Mouse (Mus musculus) forebrain, embryonic 13.5 days (tissue): Measurements from ENCODE around the gene Cabcoco1. TPM values are rescaled to one million over a fixed set of nuclear protein-coding genes. Genes with fewer than 3 reads are reported as not detected.

ENCODE experiments used
- ATAC-seq: fragments of 200-750 bp; cut with Nextera tagmentation; 2 replicates; pipeline ENCODE4 v1.8.0; 2017
- H3K27ac ChIP-seq: fragments of 300-500 bp; sonication (generic); 2 replicates; pipeline ENCODE4 v1.5.1; 2015; ENCODE audit warnings: inconsistent platforms, mild to moderate bottlenecking, moderate library complexity
- H3K27me3 ChIP-seq: fragments of 300-500 bp; sonication (generic); 2 replicates; pipeline ENCODE4 v1.6.1; 2015; ENCODE audit warnings: mild to moderate bottlenecking, inconsistent platforms
- H3K36me3 ChIP-seq: fragments of 300-500 bp; sonication (generic); 2 replicates; pipeline ENCODE4 v1.6.1; 2015; ENCODE audit warnings: mild to moderate bottlenecking, inconsistent platforms; ENCODE audit not compliant: poor library complexity, severe bottlenecking
- H3K4me1 ChIP-seq: fragments of 300-500 bp; sonication (generic); 2 replicates; pipeline ENCODE4 v1.6.1; 2015; ENCODE audit warnings: inconsistent platforms
- H3K4me2 ChIP-seq: fragments of 300-500 bp; sonication (generic); 2 replicates; pipeline ENCODE4 v1.6.1; 2015; ENCODE audit warnings: inconsistent platforms, mild to moderate bottlenecking, moderate library complexity
- H3K4me3 ChIP-seq: fragments of 300-500 bp; sonication (generic); 2 replicates; pipeline ENCODE4 v1.5.1; 2015; ENCODE audit warnings: mild to moderate bottlenecking, inconsistent platforms
- H3K9ac ChIP-seq: fragments of 300-500 bp; sonication (generic); 2 replicates; pipeline ENCODE4 v1.6.1; 2015; ENCODE audit warnings: mild to moderate bottlenecking, inconsistent platforms
- H3K9me3 ChIP-seq: fragments of 300-500 bp; sonication (generic); replicated peaks from 2 replicates; pipeline ENCODE4 v1.6.1; 2016; ENCODE audit warnings: inconsistent platforms
- WGBS: fragments of 180-500 bp; shearing (Covaris S2); methylation state at CpG from one replicate; pipeline ENCODE4 v1.1.7; 2015; 5-methylcytosine and 5-hydroxymethylcytosine counted together
- polyA plus RNA-seq: library from polyadenylated mRNA; unstranded; fragments of >200 nt; fragmentation: Nextera tagmentation; extraction: Ambion mirVana; gene quantifications from 2 replicates; pipeline ENCODE4 v1.2.1, GENCODE M21; 2015

Cabcoco1 gene
- 0.44 and 1.2 TPM in 2 replicates for polyA plus RNA-seq

DNA sequence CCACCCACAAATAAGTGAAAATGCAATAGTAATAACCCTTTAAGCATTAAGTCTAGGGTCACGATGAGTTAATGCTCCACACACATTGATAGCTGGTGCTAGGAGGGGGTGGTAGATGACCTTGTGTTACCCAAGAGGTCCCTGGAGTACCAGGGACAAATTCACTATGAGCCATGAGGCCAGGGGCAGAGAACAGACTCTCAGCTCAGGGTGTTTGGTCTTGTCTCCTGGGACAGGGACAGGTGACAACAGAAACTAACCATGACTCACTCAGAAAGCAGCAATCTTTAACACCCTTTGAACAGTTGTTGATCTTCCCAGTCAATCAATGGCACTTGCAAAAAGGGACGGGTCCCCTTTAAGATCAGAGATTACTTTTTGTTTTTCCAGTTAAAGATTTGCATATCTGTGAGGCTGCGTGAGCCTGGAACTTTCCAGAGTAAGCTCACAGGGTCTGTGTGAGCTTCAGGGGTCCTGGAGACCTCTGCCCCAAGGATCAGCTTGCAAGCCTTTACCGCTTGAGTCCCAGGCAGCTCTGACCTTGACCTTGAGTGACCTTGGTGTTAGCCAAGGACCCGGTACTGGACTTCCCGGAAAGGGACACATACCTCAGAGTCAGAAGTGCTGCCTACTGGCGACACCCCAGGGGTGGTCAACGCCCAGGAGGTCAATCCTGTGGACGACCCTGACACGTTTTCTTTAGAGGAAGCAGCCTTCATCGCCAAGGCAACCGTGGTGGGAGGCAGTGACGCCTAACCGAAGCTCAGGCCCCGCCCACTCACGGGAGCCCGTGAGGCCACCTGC lies at the start of gene Cabcoco1:
Gene Cabcoco1, minus strand, starts transcription at position 758 of the 804 bp plus-strand sequence.
- Histone ChIP-seq H3K36me3 (no peaks in the 10 kb centered on the region), H3K9me3 (no peaks in the 10 kb centered on the region), H3K4me3 (peak within 1 kb of the TSS; percentile 23; the same call in 1 of the 2 replicates), H3K27me3 (no peaks in the 10 kb centered on the region), H3K4me2 (peak within 1 kb of the TSS; percentile 53), H3K4me1 (peaks cover 19% of the 10 kb centered on the region), H3K9ac (no peak within 1 kb of the TSS), H3K27ac (no peak within 1 kb of the TSS)
- 14% methylated on average over 17 of the region's 17 CpGs for WGBS
- peak; percentile 44; the same call in 1 of the 2 replicates for ATAC-seq

DNA sequence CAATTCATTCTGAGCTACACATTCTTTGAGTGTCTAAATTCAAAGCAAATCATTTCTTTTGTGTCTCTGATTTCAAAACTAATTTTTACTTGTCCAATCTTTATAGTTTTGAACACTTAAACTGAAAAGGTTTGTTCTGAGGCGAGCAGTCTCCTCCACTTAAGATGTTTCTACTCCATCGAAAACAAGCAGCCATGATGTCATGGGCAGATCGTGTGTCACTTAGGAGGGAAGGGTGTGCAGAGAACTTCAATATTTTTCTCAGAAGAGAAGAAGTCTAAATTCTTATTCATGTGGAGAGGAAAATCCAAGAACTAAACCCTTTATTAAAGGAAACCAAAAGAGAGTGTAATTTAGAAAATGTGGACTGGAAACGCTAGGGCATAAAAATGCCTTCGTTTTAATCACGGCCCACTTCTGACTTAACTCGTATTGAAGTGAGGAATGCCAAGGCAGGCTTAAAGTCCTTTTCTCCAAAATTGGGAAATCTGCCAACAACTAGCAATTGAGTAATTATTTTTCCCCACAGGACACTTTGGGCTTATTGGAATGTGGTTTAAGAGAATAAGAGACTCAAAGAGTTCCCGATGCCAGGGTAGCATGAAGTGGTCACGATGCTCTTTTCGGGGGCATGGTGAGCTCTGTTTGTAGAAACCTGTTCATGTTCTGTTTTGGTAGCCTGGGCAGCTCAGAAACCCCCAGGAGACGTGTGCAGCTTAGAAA lies 48.0 kb upstream of the Cabcoco1 start:
- no peaks in the 10 kb centered on the region for H3K36me3 ChIP-seq
- 0 out of 2 replicates have a peak, but pooled peaks cover 5% of the 10 kb centered on the region for H3K4me1 ChIP-seq
- no peaks in the 10 kb centered on the region for H3K27me3 ChIP-seq
- no peak overlapping the region for H3K4me3 ChIP-seq
- H3K27ac ChIP-seq, result no peak overlapping the region
- H3K9me3 ChIP-seq, result no peaks in the 10 kb centered on the region
- 38% methylated on average over 11 of the region's 11 CpGs for WGBS
- H3K4me2 ChIP-seq, result no peak overlapping the region
- no peak overlapping the region for H3K9ac ChIP-seq
- ATAC-seq, result peak; percentile 65; the same call in 1 of the 2 replicates

DNA sequence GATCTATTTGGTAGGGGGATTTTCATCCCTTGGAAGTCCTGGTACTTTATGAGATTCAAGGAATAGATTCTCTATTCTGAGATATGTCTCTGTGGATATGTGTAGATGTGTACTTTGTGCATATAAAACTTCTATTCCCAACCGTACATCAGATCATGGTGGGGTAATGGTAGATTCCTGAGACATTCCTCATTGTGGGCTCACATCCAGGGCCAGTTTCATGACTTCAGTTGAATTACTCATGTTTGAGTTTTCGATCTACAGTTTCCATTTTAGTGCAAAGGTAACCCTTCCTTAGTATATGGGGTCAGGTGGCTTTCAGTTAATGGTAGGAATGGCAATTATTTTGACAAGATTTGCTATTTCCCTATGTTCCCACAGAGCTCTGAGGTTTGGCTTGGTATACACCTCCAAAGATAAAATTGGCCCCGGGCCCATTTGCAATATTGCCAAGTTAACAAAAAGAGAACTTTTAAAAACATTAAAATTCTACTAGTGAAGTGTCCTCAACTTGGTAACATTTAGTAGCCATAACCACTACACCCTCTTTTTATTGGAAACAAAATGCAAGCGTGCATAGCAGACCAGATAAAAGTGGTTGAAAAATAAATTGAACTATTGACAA lies 45.8 kb upstream of the Cabcoco1 start:
- H3K4me2 ChIP-seq, result no peak overlapping the region
- no peaks in the 10 kb centered on the region for H3K27me3 ChIP-seq
- no peaks in the 10 kb centered on the region for H3K9me3 ChIP-seq
- H3K4me3 ChIP-seq, result no peak overlapping the region
- ATAC-seq, result no peak
- 94% methylated on average over 4 of the region's 4 CpGs for WGBS
- H3K4me1 ChIP-seq, result 0 out of 2 replicates have a peak, but pooled peaks cover 5% of the 10 kb centered on the region
- no peaks in the 10 kb centered on the region for H3K36me3 ChIP-seq
- no peak overlapping the region for H3K27ac ChIP-seq
- no peak overlapping the region for H3K9ac ChIP-seq

DNA sequence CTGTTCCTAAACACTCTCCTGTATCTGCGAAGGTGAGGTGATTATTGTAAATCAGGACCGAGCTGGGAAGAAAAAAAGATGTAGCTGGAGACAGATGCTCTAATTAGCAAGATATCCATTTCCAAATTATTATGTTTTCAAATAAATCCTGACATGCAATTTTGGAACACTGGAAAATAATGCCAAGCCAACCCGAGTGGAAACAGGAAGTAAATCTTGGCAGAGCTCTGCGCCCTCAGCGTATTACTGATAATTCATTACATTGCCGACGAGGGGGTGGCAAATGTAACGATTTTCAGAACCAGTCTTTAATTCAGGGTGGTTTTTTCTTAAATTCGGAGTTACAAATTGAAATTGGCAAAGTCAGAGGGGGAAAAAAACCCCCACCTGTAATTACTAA lies 35.6 kb upstream of the Cabcoco1 start:
- ATAC-seq, result no peak
- Histone ChIP-seq H3K9ac (no peak overlapping the region), H3K27me3 (no peaks in the 10 kb centered on the region), H3K27ac (no peak overlapping the region), H3K9me3 (no peaks in the 10 kb centered on the region), H3K4me3 (no peak overlapping the region), H3K36me3 (no peaks in the 10 kb centered on the region), H3K4me2 (no peak overlapping the region), H3K4me1 (no peaks in the 10 kb centered on the region)
- WGBS, result 88% methylated on average over 9 of the region's 9 CpGs

DNA sequence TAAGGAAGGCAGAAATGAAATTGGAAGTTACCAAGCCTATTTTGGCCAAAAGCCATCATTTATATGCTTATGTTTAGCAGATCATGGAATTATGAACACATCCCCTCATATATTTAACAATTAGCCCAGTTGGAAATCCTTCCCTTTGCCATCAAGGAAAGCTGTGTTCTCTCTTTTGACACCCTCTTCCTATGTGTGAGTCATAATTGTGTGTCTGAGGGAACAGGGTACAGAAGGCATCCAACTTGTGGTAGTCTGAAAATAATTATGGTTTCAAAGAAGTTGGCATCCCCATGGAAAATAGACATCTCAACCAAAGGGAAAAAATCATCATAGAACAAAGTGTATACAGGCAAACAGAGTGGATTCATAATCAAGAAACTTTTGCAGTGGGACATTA lies 26.5 kb upstream of the Cabcoco1 start:
- H3K27ac ChIP-seq, result no peak overlapping the region
- H3K36me3 ChIP-seq, result no peaks in the 10 kb centered on the region
- H3K4me3 ChIP-seq, result no peak overlapping the region
- no peak for ATAC-seq
- H3K4me1 ChIP-seq, result no peaks in the 10 kb centered on the region
- no peaks in the 10 kb centered on the region for H3K27me3 ChIP-seq
- no peak overlapping the region for H3K9ac ChIP-seq
- no peak overlapping the region for H3K4me2 ChIP-seq
- H3K9me3 ChIP-seq, result no peaks in the 10 kb centered on the region

DNA sequence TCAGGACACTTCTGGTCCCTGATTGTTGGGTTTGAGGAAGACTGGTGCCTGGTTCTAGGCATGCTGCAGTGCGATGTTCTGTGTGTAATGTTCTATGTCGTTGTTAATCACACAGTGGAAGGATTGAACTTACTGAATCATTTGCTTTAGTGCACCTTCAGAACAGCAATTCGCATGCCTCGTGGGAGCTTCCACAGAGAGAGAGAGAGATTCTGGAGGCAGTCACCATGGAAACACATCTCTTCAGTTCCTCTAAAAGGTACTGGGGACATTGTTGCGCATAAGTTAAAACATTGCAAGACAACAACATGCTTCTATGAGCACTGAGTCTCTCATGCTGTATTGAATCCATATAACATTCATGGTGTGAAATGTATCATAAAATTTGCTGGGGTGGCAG lies 20.6 kb upstream of the Cabcoco1 start:
- H3K27me3 ChIP-seq, result no peaks in the 10 kb centered on the region
- H3K9me3 ChIP-seq, result no peaks in the 10 kb centered on the region
- no peak overlapping the region for H3K27ac ChIP-seq
- 75% methylated on average over 5 of the region's 5 CpGs for WGBS
- H3K4me1 ChIP-seq, result peaks cover 14% of the 10 kb centered on the region; the same call in 1 of the 2 replicates
- H3K36me3 ChIP-seq, result no peaks in the 10 kb centered on the region
- H3K4me3 ChIP-seq, result no peak overlapping the region
- H3K4me2 ChIP-seq, result no peak overlapping the region
- no peak for ATAC-seq
- no peak overlapping the region for H3K9ac ChIP-seq

DNA sequence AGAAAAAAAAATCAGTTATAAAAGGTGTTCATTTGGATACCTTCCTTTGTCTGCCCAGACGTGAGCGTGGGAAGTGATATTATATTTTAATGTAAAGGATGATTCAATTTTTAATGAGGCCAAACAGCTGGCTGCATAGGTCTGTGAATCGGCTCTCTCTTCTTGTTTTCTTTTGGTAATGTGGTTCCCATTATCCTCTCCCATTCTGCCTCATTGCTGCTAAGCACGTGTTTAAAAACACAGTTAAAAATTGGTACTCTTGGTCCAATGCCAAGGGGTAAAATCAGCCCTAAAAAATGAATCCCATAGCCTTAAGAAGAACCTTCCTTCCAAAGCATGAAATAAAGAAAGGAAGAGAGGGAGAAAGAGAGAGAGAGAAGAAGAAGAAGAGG lies 17.1 kb upstream of the Cabcoco1 start:
- Histone ChIP-seq H3K27ac (no peak overlapping the region), H3K4me3 (no peak overlapping the region), H3K27me3 (no peaks in the 10 kb centered on the region), H3K36me3 (no peaks in the 10 kb centered on the region), H3K9ac (no peak overlapping the region), H3K4me1 (peaks cover 14% of the 10 kb centered on the region; the same call in 1 of the 2 replicates), H3K4me2 (no peak overlapping the region), H3K9me3 (no peaks in the 10 kb centered on the region)
- ATAC-seq, result no peak
- WGBS, result 25% methylated on average over 4 of the region's 4 CpGs

DNA sequence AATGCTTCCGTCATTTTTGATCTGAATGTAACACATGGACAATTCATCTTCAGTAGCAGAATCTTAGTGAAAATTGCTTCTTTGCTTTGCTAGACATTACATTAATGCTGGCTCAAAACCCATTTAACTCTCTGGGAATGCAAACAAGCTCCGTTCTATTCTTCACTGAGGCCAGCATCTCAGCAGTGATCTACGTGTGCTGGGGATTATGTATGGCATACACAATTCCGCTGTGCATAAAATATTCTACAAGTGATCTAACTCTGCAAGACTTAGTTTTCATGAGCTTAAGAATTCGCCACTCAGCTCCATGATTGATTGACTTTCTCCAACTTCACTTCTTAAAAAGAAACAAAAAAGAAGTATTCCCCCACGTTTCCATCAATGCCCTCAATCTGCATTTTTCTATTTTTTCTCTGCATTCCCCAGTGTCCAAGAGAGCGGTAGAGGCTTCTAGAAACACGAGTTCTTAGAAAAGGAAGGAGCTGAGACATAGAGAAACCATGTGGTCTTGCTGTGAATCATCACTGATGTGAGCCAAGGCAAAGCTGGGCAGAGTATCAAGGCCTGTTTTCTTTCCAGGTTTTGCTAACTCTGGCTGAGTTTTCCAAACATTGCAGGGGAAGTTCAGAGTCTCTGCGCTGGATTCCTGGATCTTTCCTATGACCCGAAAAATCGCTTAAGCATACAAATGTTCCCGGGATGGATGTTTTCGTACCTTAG lies 16.6 kb upstream of the Cabcoco1 start:
- Histone ChIP-seq H3K27me3 (no peaks in the 10 kb centered on the region), H3K4me3 (no peak overlapping the region), H3K36me3 (no peaks in the 10 kb centered on the region), H3K9ac (no peak overlapping the region), H3K4me1 (peaks cover 14% of the 10 kb centered on the region; the same call in 1 of the 2 replicates), H3K27ac (no peak overlapping the region), H3K4me2 (no peak overlapping the region), H3K9me3 (no peaks in the 10 kb centered on the region)
- ATAC-seq, result peak; percentile 61; the same call in 1 of the 2 replicates
- WGBS, result 51% methylated on average over 13 of the region's 13 CpGs

DNA sequence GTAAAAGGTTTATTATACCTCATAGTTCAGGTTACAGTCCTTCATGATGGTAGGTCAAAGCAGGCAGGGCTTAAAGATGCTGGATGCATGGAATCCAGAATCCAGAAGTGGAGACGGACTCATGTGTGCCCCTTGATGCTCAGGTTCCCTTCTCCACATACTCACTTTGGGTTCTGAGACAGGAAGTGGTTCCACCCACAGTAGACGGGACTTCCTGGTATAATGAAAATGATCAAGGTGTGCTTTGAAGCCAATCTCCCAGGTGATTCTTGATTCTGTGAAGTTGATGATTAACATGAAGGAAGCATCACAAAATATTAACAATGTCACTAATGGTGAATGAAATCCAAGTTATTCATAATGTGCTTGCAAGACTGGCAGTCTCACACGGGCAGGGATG lies 12.0 kb upstream of the Cabcoco1 start:
- H3K27me3 ChIP-seq, result no peaks in the 10 kb centered on the region
- H3K4me1 ChIP-seq, result peaks cover 11% of the 10 kb centered on the region; the same call in 1 of the 2 replicates
- no peak overlapping the region for H3K9ac ChIP-seq
- H3K4me3 ChIP-seq, result no peak overlapping the region
- 90% methylated on average over 3 of the region's 3 CpGs for WGBS
- H3K4me2 ChIP-seq, result no peak overlapping the region
- no peak for ATAC-seq
- H3K9me3 ChIP-seq, result no peaks in the 10 kb centered on the region
- no peaks in the 10 kb centered on the region for H3K36me3 ChIP-seq
- no peak overlapping the region for H3K27ac ChIP-seq

DNA sequence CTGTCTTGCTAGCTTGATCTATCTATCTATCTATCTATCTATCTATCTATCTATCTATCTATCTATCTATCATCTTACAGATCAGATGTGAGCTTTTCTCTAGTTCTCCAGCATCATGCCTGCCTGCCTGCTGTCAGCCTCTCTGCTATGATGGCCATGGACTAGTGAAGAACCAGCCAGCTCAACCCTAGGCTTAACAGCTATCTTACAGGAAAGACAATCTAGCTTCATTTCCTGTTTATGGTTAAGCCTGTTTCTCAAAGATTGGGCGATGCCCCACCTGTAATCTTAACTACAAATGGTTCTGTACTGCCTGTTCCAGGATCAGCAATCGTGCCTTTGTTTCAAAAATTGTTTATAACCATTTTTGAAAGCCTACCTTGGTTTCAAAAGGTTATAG lies 10.9 kb upstream of the Cabcoco1 start:
- WGBS, result 82% methylated on average over 2 of the region's 2 CpGs
- Histone ChIP-seq H3K9ac (no peak overlapping the region), H3K4me3 (no peak overlapping the region), H3K9me3 (no peaks in the 10 kb centered on the region), H3K27me3 (no peaks in the 10 kb centered on the region), H3K36me3 (no peaks in the 10 kb centered on the region), H3K4me1 (no peaks in the 10 kb centered on the region), H3K4me2 (no peak overlapping the region), H3K27ac (no peak overlapping the region)
- no peak for ATAC-seq

DNA sequence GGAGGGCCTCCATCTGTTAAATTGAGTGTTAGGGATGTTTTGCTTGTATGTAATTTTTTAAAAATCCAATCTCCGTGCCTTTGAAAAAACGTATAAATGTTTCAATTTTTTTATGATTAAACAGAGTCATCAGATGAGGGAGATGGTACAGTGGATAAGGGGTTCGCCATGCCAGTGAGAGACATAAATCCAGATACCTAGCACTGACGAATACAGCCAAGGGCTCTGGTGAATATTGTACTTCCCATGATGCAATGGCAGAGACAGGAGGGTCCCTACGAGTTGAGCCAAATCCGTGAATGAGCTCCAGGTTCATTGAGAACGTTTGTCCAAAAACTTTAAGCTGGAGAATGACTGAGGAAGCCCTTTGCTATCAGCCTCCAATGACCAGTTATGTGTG lies 9.6 kb upstream of the Cabcoco1 start:
- H3K4me3 ChIP-seq, result no peak overlapping the region
- no peak overlapping the region for H3K9ac ChIP-seq
- ATAC-seq, result no peak
- H3K27ac ChIP-seq, result no peak overlapping the region
- no peaks in the 10 kb centered on the region for H3K27me3 ChIP-seq
- no peaks in the 10 kb centered on the region for H3K4me1 ChIP-seq
- H3K36me3 ChIP-seq, result no peaks in the 10 kb centered on the region
- H3K9me3 ChIP-seq, result no peaks in the 10 kb centered on the region
- no peak overlapping the region for H3K4me2 ChIP-seq
- 89% methylated on average over 7 of the region's 7 CpGs for WGBS
